Mouse (Mus musculus): ENCODE data around the gene Cct8.

DNA sequence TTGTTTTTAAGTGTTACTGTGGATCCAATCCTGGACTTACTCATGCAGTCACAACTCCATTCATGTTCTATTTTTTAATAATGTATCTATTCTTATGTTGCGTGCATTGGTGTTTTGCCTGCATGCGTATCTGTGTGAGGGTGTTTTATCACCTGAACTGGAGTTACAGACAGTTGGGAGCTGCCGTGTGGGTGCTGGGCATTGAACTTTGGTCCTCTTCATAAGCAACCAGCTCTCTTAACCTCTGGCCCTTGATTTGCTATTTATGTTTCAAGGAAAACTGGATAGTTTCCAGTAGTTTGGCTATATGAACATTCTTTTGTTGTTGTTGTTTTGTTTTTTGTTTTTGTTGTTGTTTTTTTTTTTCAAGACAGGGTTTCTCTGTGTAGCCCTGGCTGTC is 50.1 kb downstream of the Cct8 start:
- TF ChIP-seq MAX (IDR thresholded peaks at IDR 0.05; ENCODE audit: low read depth) (no peak), USF1 (IDR thresholded peaks at IDR 0.05; ENCODE audit: low read depth) (no peak), E2F4 (IDR thresholded peaks at IDR 0.05; ENCODE audit: insufficient read depth) (no peak), POLR2AphosphoS2 (IDR thresholded peaks at IDR 0.05; ENCODE audit: insufficient read length, low read depth) (no peak)
